Mouse (Mus musculus) macrophage (primary cell): ENCODE measurements around the gene Kpna3. TPM values are rescaled to one million over a fixed set of nuclear protein-coding genes. Genes with fewer than 3 reads are reported as not detected.

Experiments used
- H3K27ac ChIP-seq: fragments of 350-480 bp; formaldehyde crosslinking; 2 replicates; pipeline ENCODE4 v1.9.0; 2021
- H3K36me3 ChIP-seq: fragments of 350-480 bp; formaldehyde crosslinking; 2 replicates; pipeline ENCODE4 v1.9.0; 2021; ENCODE audit errors: inconsistent target
- H3K4me3 ChIP-seq: fragments of 350-480 bp; formaldehyde crosslinking; 2 replicates; pipeline ENCODE4 v1.9.0; 2021; ENCODE audit errors: inconsistent target
- H3K79me2 ChIP-seq: fragments of 350-480 bp; formaldehyde crosslinking; 2 replicates; pipeline ENCODE4 v1.9.0; 2021; ENCODE audit errors: inconsistent target
- WGBS: methylation state at CpG from one replicate; pipeline ENCODE4 v1.1.7; 2026; ENCODE audit warnings: inconsistent platforms; ENCODE audit not compliant: missing documents; 5-methylcytosine and 5-hydroxymethylcytosine counted together
- polyA plus RNA-seq: library from polyadenylated mRNA; stranded (reverse); fragments of 250-400 nt; gene quantifications from 3 replicates; pipeline ENCODE4 v1.2.4, GENCODE M21; 2018; ENCODE audit warnings: inconsistent platforms

Gene Kpna3
- polyA plus RNA-seq, 1 experiment from 2014 or later, result 59.7 TPM

DNA sequence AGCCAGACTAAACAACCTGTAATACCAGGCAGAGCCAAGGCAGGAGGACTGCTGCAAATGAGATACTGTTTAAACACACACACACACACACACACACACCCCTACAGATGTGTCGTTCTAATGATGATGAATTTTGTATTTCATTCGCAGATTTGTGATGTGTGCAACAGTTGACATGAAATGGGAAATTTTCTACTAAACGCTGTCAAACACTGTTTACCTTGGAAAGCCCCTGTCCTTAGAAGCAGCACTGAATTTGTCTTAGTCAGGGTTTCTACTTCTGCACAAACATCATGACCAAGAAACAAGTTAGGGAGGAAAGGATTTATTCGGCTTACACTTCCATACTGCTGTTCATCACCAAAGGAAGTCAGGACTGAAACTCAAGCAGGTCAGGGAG lies 24.0 kb downstream of the Kpna3 start:
- peaks cover 100% of the 10 kb centered on the region for H3K79me2 ChIP-seq
- WGBS, result 93% methylated on average over 4 of the region's 4 CpGs
- no peaks in the 10 kb centered on the region for H3K36me3 ChIP-seq
- H3K4me3 ChIP-seq, result no peak overlapping the region
- no peak overlapping the region for H3K27ac ChIP-seq

DNA sequence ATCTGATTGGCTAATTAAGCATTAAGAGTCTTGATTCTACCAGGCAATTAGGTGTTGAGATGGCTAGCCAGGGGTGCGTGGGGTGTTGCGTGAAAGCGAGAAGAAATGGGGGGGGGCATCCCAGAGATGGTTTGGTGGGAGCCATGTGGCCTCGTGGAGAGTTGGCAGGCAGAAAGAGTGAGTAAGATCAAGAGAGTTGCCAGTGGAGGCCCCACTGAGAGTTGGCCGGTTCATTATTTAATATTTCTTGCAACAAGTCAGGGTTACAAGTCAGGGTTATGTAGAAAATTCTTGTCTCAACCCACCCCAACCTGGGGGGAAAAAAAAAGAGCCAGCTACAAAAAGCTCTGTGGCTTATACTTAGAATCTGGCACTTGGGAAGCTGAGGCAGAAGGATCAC lies 24.4 kb downstream of the Kpna3 start:
- H3K36me3 ChIP-seq, result no peaks in the 10 kb centered on the region
- H3K79me2 ChIP-seq, result peaks cover 100% of the 10 kb centered on the region
- no peak overlapping the region for H3K4me3 ChIP-seq
- H3K27ac ChIP-seq, result no peak overlapping the region
- WGBS, result 84% methylated on average over 5 of the region's 5 CpGs

DNA sequence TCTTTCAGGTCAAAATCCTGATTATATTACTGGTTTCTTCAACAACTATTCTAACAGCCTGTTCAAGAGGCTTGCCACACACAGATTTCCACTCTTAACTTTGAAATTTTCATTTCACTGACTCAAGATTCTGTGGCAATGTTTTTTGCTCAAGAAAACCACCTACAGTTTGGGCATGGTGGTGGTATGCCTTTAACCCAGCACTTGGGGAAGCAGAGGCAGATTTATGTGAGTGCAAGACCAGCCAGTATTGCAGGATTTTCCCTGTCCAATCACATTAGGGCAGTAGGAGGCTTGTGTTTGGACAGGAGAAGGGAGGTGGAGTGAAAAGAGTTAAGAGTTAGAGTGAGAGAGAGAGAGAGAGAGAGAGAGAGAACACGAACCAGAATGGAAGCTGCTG lies 24.9 kb downstream of the Kpna3 start:
- 86% methylated on average over 1 of the region's 1 CpGs for WGBS

DNA sequence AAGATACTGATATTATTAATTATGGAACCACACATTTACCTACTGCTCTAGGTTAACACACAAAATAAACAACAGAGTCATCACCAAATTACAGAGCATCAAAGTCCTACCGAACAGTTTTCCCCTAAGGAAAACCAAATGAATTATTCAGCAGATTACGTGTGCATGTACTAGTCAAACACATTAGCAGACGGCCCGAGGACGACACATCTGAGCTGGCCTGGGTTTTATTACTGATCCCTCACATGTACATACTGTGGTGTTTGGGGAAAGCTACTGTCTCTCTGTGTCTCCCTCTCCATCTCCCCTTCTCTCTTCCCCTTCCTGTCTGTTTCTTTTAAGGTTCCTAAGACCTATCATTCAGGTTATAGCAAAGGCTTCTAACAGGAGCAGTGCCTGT lies 25.5 kb downstream of the Kpna3 start:
- H3K79me2 ChIP-seq, result peaks cover 100% of the 10 kb centered on the region
- WGBS, result 87% methylated on average over 5 of the region's 5 CpGs
- H3K4me3 ChIP-seq, result no peak overlapping the region
- no peaks in the 10 kb centered on the region for H3K36me3 ChIP-seq
- no peak overlapping the region for H3K27ac ChIP-seq

More for the DNA sequence above, 24.9 kb downstream of the Kpna3 start:
- peaks cover 100% of the 10 kb centered on the region for H3K79me2 ChIP-seq
- no peak overlapping the region for H3K27ac ChIP-seq
- no peaks in the 10 kb centered on the region for H3K36me3 ChIP-seq
- no peak overlapping the region for H3K4me3 ChIP-seq

DNA sequence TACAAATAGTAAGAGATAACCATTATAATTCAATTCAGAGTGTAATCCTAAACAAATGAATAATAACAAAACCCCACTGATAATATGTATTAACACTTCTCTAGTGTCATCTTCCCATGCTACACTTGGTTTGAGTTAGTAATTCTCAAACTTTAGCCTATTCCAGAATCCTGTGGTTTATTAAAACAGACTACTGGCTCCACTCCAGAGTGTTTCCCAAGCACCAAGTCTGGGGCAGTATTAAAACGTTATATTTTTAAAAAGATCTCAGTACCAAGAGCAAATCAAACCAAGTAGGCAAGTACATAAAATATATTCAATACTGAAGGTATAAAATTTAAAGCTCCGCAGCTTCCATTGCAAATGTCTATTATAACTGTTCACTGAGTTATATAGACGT lies 26.0 kb downstream of the Kpna3 start:
- H3K36me3 ChIP-seq, result no peaks in the 10 kb centered on the region
- no peak overlapping the region for H3K27ac ChIP-seq
- H3K79me2 ChIP-seq, result peaks cover 100% of the 10 kb centered on the region
- H3K4me3 ChIP-seq, result no peak overlapping the region
- 72% methylated on average over 3 of the region's 3 CpGs for WGBS

DNA sequence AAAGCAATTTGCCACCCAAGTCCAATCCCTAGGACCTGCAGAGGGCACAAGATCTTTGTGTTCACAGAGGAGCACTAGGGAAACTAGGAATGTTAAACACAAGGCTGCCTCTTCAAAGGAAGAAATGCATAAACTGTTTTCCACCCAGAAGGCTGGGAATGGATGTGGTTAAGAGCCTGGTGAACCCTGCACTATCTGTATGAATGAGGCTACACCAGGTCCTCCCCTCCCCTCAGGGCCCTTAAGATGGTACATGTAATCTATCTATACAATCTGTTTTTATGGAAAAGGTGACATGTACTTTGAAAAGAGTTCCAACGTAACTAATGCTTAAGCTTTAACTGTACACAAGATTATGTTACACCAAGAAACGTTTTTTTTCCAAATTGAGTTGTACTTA lies 29.7 kb downstream of the Kpna3 start:
- WGBS, result 41% methylated on average over 2 of the region's 2 CpGs
- no peak overlapping the region for H3K27ac ChIP-seq
- no peak overlapping the region for H3K4me3 ChIP-seq
- H3K79me2 ChIP-seq, result peaks cover 97% of the 10 kb centered on the region
- no peaks in the 10 kb centered on the region for H3K36me3 ChIP-seq

DNA sequence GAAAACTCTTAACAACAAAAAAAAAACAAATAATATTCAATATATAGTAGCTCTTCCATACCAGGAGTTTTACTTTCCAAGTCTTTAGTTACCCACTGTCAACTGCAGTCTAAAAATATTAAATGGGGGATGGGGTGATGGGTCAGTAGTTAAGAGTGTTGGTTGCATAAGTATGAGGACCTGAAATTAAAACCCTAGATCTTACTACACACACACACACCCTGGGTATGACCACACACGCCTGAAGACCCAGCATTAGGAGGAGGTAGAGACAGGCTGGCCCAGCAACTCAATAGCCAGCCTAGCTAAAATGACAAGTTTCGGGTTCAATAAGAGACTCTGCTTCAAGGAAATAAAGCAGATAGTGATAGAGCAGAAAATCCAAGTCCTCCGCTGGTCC lies 32.6 kb downstream of the Kpna3 start:
- 81% methylated on average over 3 of the region's 3 CpGs for WGBS
- Histone ChIP-seq H3K27ac (no peak overlapping the region), H3K4me3 (no peak overlapping the region), H3K79me2 (peaks cover 89% of the 10 kb centered on the region), H3K36me3 (peaks cover 3% of the 10 kb centered on the region; the same call in 1 of the 2 replicates)

DNA sequence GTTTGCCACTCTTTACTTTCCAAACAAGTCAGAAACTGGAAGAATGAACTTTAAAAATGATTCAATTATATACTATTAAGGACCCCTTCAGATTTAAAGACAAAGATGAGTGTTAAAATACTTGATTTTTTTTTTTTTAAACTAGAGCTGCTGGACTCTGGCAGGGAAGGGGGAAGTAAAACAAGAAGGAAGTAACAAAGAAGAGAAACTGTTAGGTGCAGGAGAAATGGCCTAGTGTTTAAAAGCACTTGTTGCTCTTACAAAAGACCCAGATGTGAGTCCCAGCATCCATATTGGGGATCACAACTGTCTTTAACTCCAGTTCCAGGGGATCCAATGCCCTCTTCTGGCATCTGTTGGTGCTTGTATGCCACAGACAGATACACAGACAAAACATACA lies 33.9 kb downstream of the Kpna3 start:
- H3K4me3 ChIP-seq, result no peak overlapping the region
- H3K79me2 ChIP-seq, result peaks cover 76% of the 10 kb centered on the region
- H3K36me3 ChIP-seq, result peaks cover 16% of the 10 kb centered on the region; the same call in 1 of the 2 replicates
- 0 out of 2 replicates have a peak overlapping the region, but pooled peaks have one; percentile 1 for H3K27ac ChIP-seq

DNA sequence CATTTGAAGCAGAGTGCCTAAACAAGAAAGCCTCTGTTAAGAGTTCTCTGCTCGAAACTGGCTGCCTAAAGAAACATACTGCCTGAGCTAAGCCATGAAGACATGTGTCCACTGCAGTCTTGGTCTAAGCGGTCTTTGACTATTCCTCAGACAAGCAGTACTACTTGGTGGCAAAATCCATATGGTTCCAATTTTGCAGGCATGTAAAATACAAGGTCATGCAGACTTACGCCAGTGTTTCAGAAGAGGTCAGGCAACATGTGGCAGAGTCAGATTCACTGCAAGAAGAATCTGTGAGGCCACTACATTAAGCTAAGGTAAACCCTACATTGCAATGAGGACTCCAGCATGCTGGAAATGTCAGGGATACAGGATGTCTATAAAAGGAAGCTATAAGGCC lies 34.7 kb downstream of the Kpna3 start:
- Histone ChIP-seq H3K4me3 (no peak overlapping the region), H3K36me3 (peaks cover 20% of the 10 kb centered on the region), H3K79me2 (peaks cover 68% of the 10 kb centered on the region), H3K27ac (no peak overlapping the region)
- 100% methylated on average over 3 of the region's 3 CpGs for WGBS

DNA sequence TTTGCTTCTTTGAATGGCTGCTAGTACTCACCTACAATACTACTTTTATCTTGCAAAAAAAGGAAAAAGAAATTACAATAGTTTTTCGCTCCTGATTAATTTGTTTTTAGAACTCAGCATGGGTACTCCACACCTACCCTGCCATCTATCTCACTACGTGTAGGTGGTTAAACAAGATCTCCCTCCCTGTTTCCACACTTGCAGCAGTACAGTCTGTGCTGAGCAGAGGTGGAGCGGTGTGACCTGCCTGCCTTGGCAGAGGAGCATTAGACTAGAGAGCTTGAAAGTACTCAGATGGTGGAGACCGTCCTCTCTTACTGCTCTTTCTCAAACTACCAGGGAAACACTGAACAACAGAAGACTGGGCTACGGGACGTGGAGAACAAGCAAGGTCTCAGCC lies 44.9 kb downstream of the Kpna3 start:
- H3K4me3 ChIP-seq, result no peak overlapping the region
- H3K27ac ChIP-seq, result no peak overlapping the region
- 95% methylated on average over 6 of the region's 6 CpGs for WGBS
- peaks cover 3% of the 10 kb centered on the region; the same call in 1 of the 2 replicates for H3K36me3 ChIP-seq
- H3K79me2 ChIP-seq, result peaks cover 20% of the 10 kb centered on the region

DNA sequence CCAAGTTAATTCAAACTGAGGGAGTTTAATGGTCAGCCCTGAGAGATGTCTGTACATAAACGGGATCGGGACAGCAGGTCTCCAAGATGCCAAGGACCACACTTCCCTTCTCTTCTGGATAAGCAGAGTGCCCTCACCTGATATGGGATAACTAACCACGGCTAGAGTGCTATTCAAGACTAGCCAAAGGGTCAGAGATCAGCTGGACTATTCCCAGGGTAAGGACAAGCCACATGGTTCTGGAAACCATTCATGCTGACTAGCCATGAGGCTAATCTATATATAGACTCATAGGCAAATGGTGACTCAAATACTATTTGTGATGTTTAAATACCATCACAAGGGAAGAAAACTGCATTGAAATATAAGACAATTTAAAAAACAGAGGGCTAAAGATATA lies 49.1 kb downstream of the Kpna3 start:
- WGBS, result 100% methylated on average over 3 of the region's 3 CpGs
- Histone ChIP-seq H3K79me2 (peaks cover 20% of the 10 kb centered on the region), H3K36me3 (peaks cover 27% of the 10 kb centered on the region), H3K27ac (no peak overlapping the region), H3K4me3 (no peak overlapping the region)

DNA sequence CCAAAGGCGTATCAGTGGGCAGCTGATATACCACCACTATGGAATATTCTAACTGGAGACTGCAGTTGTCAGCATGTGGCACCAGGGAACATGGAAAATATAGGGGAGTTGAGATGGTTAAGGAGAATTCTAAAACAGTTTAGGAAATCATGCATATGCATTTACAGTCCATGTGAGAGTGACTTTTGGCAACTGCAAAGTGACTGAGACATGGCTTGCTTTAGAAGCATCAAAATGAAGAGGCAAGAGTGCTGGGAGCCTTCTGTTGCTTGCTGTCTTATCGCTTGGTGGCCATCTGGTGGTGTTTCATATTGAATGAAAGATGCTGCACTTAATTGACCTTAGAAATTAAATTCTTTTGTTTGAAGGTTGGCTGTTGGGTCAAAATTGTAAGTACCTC lies 72.4 kb downstream of the Kpna3 start:
- 96% methylated on average over 2 of the region's 2 CpGs for WGBS
- Histone ChIP-seq H3K36me3 (peaks cover 43% of the 10 kb centered on the region), H3K4me3 (no peak overlapping the region), H3K79me2 (no peaks in the 10 kb centered on the region), H3K27ac (no peak overlapping the region)

DNA sequence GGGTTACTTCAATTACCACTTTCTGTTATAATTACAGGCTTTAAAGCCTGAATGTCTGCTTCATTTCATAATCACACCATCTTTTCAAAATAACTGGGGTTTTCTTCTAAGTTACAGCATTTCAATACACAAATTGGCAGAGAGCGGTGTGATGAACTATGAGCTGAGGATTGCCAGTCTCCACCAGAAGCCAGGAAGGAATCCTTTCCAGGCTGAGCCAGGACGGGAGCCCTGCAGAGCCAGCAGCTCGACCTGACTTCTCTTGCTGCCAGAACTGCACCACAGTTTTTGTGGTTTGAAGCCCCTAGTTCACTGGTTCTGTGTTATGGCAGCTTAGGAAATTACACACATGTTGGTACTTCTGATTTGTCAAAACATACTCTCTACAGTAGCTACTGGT lies 75.0 kb downstream of the Kpna3 start:
- 85% methylated on average over 3 of the region's 3 CpGs for WGBS

DNA sequence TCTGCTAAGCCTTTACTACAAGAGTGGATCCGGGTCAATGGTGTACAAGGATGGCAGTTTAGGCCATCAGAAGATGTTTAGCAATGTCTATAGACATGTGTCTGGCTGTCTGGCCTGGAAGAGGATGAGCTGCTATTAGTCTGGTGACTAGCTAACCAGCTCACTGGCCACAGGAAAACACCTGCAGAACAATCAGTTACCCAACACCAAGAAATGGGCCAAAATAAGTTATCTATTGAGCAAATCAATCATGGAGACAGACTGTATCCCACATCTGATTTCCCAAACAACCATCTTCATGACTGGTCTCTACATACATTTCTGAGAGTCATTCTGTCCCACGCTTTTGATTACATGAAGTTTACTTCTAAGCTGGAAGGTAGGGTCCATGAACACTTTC lies 75.9 kb downstream of the Kpna3 start:
- WGBS, result 89% methylated on average over 2 of the region's 2 CpGs
- Histone ChIP-seq H3K4me3 (no peak overlapping the region), H3K79me2 (no peaks in the 10 kb centered on the region), H3K27ac (no peak overlapping the region), H3K36me3 (peaks cover 20% of the 10 kb centered on the region)

More for the DNA sequence above, 75.0 kb downstream of the Kpna3 start:
- Histone ChIP-seq H3K36me3 (peaks cover 27% of the 10 kb centered on the region), H3K4me3 (no peak overlapping the region), H3K79me2 (no peaks in the 10 kb centered on the region), H3K27ac (no peak overlapping the region)

DNA sequence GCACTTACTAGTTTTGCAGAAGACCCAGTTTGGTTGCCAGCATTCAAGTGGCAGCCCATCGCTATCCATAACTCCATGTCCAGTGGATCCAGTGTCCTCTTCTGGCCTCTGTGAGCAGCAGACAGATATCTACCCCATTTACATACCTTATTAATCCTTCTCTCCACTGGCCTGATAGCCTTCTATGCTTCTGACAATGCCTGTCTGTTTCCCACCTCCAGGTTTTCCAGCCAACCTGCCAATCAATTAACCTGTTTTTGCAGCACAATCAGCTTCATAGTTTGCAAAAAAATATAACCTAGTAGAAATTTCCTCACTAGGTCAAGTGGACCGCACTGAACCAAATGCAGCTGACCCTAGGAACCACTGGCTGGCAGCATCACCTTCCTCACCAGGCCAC lies 77.4 kb downstream of the Kpna3 start:
- Histone ChIP-seq H3K36me3 (peaks cover 11% of the 10 kb centered on the region), H3K79me2 (no peaks in the 10 kb centered on the region), H3K27ac (no peak overlapping the region), H3K4me3 (no peak overlapping the region)
- 97% methylated on average over 2 of the region's 2 CpGs for WGBS

DNA sequence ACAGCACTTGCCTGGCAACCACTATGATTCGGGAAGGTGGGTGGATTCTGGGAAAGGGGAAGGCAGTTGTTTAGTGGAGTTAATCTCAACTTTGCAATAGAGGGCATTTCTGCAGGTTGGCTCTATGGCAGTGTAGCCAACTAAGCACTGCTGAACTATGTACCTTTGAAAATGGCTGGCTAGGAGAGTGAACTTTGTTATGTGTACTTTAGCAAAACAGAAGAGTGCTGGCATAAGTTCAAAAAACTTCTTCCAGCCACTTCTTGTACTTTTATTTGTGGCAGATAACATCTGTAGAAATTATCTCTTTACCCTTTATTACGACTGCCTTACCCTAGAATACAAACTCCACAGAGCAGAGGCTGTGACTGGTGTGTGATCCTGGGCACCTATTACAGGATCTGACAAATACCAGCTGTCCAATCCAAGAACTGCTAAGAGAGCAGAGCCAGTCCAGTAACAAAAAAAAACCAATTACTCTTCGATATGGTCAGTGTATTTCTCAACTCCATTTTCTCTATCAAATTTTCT lies 78.6 kb downstream of the Kpna3 start:
- no peaks in the 10 kb centered on the region for H3K79me2 ChIP-seq
- 76% methylated on average over 3 of the region's 3 CpGs for WGBS
- no peak overlapping the region for H3K4me3 ChIP-seq
- 0 out of 2 replicates have a peak, but pooled peaks cover 4% of the 10 kb centered on the region for H3K36me3 ChIP-seq
- no peak overlapping the region for H3K27ac ChIP-seq
